Mouse (Mus musculus): Measurements from ENCODE around the gene Clip4.

DNA sequence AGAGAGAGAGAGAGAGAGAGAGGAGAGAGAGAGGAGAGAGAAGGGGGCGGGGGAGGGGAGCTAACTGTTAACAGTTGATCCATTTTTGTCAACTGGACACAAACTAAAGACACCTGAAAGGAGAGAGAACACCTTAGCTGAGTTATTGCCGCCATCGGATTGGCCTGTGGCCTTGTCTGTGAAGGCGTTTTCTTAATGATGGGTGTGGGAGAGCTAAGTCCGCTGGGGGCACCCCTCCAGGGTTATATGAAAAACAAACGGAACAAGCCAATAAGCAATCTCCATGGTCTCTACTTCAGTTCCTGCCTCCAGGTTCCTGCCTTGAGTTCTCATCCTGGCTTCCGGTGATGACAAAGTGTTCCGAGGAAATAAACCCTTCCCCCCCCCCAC lies 102.0 kb downstream of the Clip4 start:
- TF ChIP-seq CTCF (IDR thresholded peaks at IDR 0.05; ENCODE audit: low read depth, low read length) (no peak), POLR2A (IDR thresholded peaks at IDR 0.05; ENCODE audit: borderline replicate concordance, low read depth, low read length) (no peak)

All from bone marrow macrophage, adult 2 months (primary cell).